Mouse (Mus musculus) ES-E14 (cell line): ENCODE measurements around the gene Chac2.

Experiments used
- CHD2 ChIP-seq: IDR thresholded peaks from 2 replicates; pipeline ENCODE4 v1.6.1; 2014; ENCODE audit warnings: mild to moderate bottlenecking, low read depth, low read length, inconsistent platforms
- HCFC1 ChIP-seq: IDR thresholded peaks from 2 replicates; pipeline ENCODE4 v1.6.1; 2012; ENCODE audit warnings: low read length, inconsistent platforms, borderline replicate concordance; ENCODE audit not compliant: insufficient read depth
- ZNF384 ChIP-seq: IDR thresholded peaks from 2 replicates; pipeline ENCODE4 v1.6.1; 2012; ENCODE audit warnings: low read depth, low read length, inconsistent platforms

GRCm38 (mm10) chr11:30953469-30954154 lies 32.5 kb downstream of the Chac2 start:
- TF ChIP-seq CHD2 (no peak), ZNF384 (no peak), HCFC1 (no peak)
